Mouse (Mus musculus): Measurements from ENCODE around the gene Nf1. TPM values are rescaled to one million over a fixed set of nuclear protein-coding genes. Genes with fewer than 3 reads are reported as not detected.

Gene Nf1
- polyA plus RNA-seq, 1 experiment, result 14.9 TPM

GRCm38 (mm10) chr11:79552622-79553021 is 213.1 kb downstream of the Nf1 start:
- Histone ChIP-seq H3K4me3 (replicated peaks; ENCODE audit: extremely low read depth, low read depth, low read length) (no peak overlapping the region), H3K4me1 (ENCODE audit: control insufficient read depth, insufficient read depth, low read length) (no peaks in the 10 kb centered on the region)
- WGBS, result 78% methylated on average over 1 of the region's 1 CpGs
- DNase-seq, result no peak
- no peak for TF ChIP-seq CTCF (IDR thresholded peaks at IDR 0.05; ENCODE audit: insufficient read depth, low read length)
- TF ChIP-seq POLR2A (IDR thresholded peaks at IDR 0.05; ENCODE audit: borderline replicate concordance, extremely low read depth, low read depth, low read length), result no peak

DNA sequence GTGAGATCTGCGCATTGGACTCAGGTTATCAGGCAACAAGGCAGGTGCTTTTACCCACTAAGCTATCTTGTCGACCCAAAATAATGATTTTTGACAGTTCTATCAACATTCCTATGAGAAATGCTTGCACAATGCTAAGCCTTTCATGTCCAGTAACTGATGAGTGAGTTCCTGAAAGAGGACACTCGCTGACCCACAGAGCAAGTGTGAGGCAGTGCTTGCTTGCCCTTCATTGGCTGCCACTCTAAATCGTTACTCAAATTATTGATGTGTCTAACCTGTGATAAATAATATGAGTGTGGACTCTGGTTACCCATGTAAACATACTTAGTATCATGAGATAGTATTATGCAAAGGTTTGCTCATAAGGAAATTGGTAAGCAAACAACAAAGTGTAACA is 221.0 kb downstream of the Nf1 start:
- Histone ChIP-seq H3K4me1 (ENCODE audit: control insufficient read depth, insufficient read depth, low read length) (no peaks in the 10 kb centered on the region), H3K4me3 (replicated peaks; ENCODE audit: extremely low read depth, low read depth, low read length) (no peak overlapping the region)
- no peak for TF ChIP-seq CTCF (IDR thresholded peaks at IDR 0.05; ENCODE audit: insufficient read depth, low read length)
- no peak for TF ChIP-seq POLR2A (IDR thresholded peaks at IDR 0.05; ENCODE audit: borderline replicate concordance, extremely low read depth, low read depth, low read length)
- DNase-seq, result no peak
- WGBS, result 86% methylated on average over 4 of the region's 4 CpGs

- Histone ChIP-seq H3K4me3 (replicated peaks; ENCODE audit: extremely low read depth, low read depth, low read length) (no peak overlapping the region), H3K4me1 (ENCODE audit: control insufficient read depth, insufficient read depth, low read length) (no peaks in the 10 kb centered on the region)
- TF ChIP-seq CTCF (IDR thresholded peaks at IDR 0.05; ENCODE audit: insufficient read depth, low read length), result no peak
- no peak for TF ChIP-seq POLR2A (IDR thresholded peaks at IDR 0.05; ENCODE audit: borderline replicate concordance, extremely low read depth, low read depth, low read length)
- 94% methylated on average over 7 of the region's 7 CpGs for WGBS
- DNase-seq, result no peak
Measured at GRCm38 (mm10) chr11:79563493-79563892, 224.0 kb downstream of the Nf1 start.

GRCm38 (mm10) chr11:79566947-79567346 is 227.5 kb downstream of the Nf1 start:
- no peak overlapping the region for H3K4me3 ChIP-seq (replicated peaks; ENCODE audit: extremely low read depth, low read depth, low read length)
- H3K4me1 ChIP-seq (ENCODE audit: control insufficient read depth, insufficient read depth, low read length), result no peaks in the 10 kb centered on the region
- TF ChIP-seq CTCF (IDR thresholded peaks at IDR 0.05; ENCODE audit: insufficient read depth, low read length), result no peak
- no peak for TF ChIP-seq POLR2A (IDR thresholded peaks at IDR 0.05; ENCODE audit: borderline replicate concordance, extremely low read depth, low read depth, low read length)
- no peak for DNase-seq
- 72% methylated on average over 1 of the region's 1 CpGs for WGBS

GRCm38 (mm10) chr11:79568197-79568911 is 228.9 kb downstream of the Nf1 start:
- DNase-seq, result no peak
- TF ChIP-seq CTCF (IDR thresholded peaks at IDR 0.05; ENCODE audit: insufficient read depth, low read length) (no peak), POLR2A (IDR thresholded peaks at IDR 0.05; ENCODE audit: borderline replicate concordance, extremely low read depth, low read depth, low read length) (no peak)
- Histone ChIP-seq H3K4me3 (replicated peaks; ENCODE audit: extremely low read depth, low read depth, low read length) (no peak overlapping the region), H3K4me1 (ENCODE audit: control insufficient read depth, insufficient read depth, low read length) (no peaks in the 10 kb centered on the region)
- 87% methylated on average over 11 of the region's 11 CpGs for WGBS

DNA sequence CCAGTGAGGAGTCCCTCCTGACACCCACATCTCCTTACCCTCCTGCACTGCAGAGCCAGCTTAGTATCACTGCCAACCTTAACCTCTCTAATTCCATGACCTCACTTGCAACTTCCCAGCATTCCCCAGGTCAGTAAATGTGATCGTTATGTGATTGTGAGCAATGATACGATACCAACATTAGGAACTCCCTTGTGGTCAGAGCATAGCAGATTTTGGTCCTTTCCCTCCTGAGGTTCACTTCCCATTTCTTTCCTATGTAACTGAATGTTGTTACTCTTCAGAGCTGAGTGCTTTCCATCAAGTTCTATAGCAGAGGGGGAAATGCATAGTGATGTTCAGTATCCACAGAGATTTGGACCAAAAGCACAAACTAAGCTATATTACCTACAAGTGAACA is 230.8 kb downstream of the Nf1 start:
- TF ChIP-seq POLR2A (IDR thresholded peaks at IDR 0.05; ENCODE audit: borderline replicate concordance, extremely low read depth, low read depth, low read length), result no peak
- no peak for TF ChIP-seq CTCF (IDR thresholded peaks at IDR 0.05; ENCODE audit: insufficient read depth, low read length)
- 93% methylated on average over 2 of the region's 2 CpGs for WGBS

DNA sequence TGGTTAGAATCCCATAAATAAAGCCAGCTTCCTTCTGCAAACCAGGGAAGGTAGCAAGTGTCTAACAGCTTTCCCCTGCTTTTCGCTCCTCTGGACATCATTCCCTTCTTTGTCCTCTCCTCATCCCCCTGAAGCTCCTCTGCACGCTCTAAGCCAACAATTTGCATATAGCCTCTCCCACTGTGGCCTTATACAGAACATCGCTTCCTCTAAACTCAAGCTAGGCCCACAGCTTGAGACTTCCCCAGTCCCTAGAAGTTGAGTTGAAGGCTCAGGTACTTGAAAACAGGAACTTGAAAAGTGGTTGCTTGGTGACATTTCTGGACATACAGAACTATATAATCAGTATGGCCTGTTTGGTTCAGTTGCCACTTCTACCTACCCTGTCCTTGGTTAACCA is 234.3 kb downstream of the Nf1 start:
- WGBS, result 84% methylated on average over 3 of the region's 3 CpGs
- TF ChIP-seq POLR2A (IDR thresholded peaks at IDR 0.05; ENCODE audit: borderline replicate concordance, extremely low read depth, low read depth, low read length), result no peak
- TF ChIP-seq CTCF (IDR thresholded peaks at IDR 0.05; ENCODE audit: insufficient read depth, low read length), result no peak
- Histone ChIP-seq H3K4me1 (ENCODE audit: control insufficient read depth, insufficient read depth, low read length) (no peaks in the 10 kb centered on the region), H3K4me3 (replicated peaks; ENCODE audit: extremely low read depth, low read depth, low read length) (no peak overlapping the region)
- no peak for DNase-seq

More for the DNA sequence above, 230.8 kb downstream of the Nf1 start:
- DNase-seq, result no peak
- H3K4me1 ChIP-seq (ENCODE audit: control insufficient read depth, insufficient read depth, low read length), result no peaks in the 10 kb centered on the region
- H3K4me3 ChIP-seq (replicated peaks; ENCODE audit: extremely low read depth, low read depth, low read length), result no peak overlapping the region

DNA sequence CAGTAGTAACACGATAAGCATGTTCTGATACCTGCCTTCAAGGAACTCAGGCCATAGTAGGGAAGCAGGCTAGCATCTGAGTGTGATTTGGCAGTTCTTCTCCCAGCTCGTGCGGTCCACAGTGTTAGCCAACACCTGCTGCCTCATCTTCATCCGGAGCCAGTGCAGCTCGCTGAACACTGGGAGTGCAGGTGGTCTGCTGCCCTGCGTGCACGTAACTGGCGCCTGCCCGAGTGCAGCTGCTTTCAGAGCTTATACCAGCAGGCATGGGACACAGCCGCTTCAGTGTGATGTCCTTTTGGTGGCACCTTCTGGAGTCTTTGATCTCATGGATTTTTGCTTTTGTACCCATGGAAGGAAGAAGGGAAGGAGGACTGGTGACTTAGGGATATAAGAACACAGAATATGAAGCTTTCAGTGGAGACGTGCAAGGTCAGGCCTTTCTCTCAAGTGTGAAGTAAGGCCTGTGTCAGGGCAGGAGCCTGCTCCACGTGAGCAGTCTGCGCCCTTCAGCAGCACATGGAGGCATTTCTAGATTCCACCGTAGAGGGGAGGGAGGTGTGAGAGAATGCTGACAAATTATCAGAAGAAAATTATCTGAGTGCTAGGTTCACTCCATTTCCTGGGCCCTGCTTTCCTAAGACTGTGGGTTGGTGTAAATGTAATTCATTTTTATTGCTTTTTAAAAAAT is 236.0 kb downstream of the Nf1 start:
- no peak for DNase-seq
- WGBS, result 87% methylated on average over 14 of the region's 14 CpGs
- no peak overlapping the region for H3K4me3 ChIP-seq (replicated peaks; ENCODE audit: extremely low read depth, low read depth, low read length)
- TF ChIP-seq POLR2A (IDR thresholded peaks at IDR 0.05; ENCODE audit: borderline replicate concordance, extremely low read depth, low read depth, low read length), result no peak
- no peak for TF ChIP-seq CTCF (IDR thresholded peaks at IDR 0.05; ENCODE audit: insufficient read depth, low read length)
- no peaks in the 10 kb centered on the region for H3K4me1 ChIP-seq (ENCODE audit: control insufficient read depth, insufficient read depth, low read length)

GRCm38 (mm10) chr11:79577741-79578140 is 238.2 kb downstream of the Nf1 start:
- TF ChIP-seq POLR2A (IDR thresholded peaks at IDR 0.05; ENCODE audit: borderline replicate concordance, extremely low read depth, low read depth, low read length) (no peak), CTCF (IDR thresholded peaks at IDR 0.05; ENCODE audit: insufficient read depth, low read length) (0 out of 2 replicates have a peak, but pooled peaks have one; percentile 44)
- WGBS, result 36% methylated on average over 5 of the region's 5 CpGs
- Histone ChIP-seq H3K4me3 (replicated peaks; ENCODE audit: extremely low read depth, low read depth, low read length) (no peak overlapping the region), H3K4me1 (ENCODE audit: control insufficient read depth, insufficient read depth, low read length) (no peaks in the 10 kb centered on the region)
- DNase-seq, result peak; percentile 68

DNA sequence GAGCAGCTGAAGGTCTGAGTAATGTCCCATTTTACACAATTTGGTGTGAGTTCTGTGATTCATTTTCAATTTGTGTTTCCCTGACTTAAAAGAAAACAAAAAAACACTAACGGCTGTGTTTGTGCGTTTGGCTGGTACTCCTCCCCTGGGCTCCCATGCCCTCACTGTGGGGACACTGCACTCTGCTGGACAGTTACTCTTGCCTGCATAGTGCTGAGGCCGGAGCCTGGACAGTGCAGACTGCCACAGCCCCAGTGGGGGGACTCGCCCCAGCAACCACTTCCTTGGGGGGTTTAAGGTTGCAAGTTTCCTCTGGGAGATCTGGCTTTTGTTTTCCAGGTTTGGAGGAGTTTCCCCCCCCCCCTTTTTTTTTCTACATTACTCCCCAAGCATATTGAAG is 241.2 kb downstream of the Nf1 start:
- DNase-seq, result no peak
- WGBS, result 66% methylated on average over 4 of the region's 4 CpGs
- TF ChIP-seq CTCF (IDR thresholded peaks at IDR 0.05; ENCODE audit: insufficient read depth, low read length), result no peak
- TF ChIP-seq POLR2A (IDR thresholded peaks at IDR 0.05; ENCODE audit: borderline replicate concordance, extremely low read depth, low read depth, low read length), result no peak
- Histone ChIP-seq H3K4me3 (replicated peaks; ENCODE audit: extremely low read depth, low read depth, low read length) (no peak overlapping the region), H3K4me1 (ENCODE audit: control insufficient read depth, insufficient read depth, low read length) (no peaks in the 10 kb centered on the region)
